Mouse (Mus musculus) megakaryocyte, embryonic 14.5 days (primary cell): ENCODE measurements around the gene Kcnc2. TPM values are rescaled to one million over a fixed set of nuclear protein-coding genes. Genes with fewer than 3 reads are reported as not detected.

Experiments used
- H3K27me3 ChIP-seq: replicated peaks from 2 replicates; pipeline ENCODE3; 2012; ENCODE audit warnings: inconsistent platforms
- H3K36me3 ChIP-seq: replicated peaks from 2 replicates; pipeline ENCODE3; 2012; ENCODE audit warnings: low read length, inconsistent platforms, mixed read lengths
- H3K4me1 ChIP-seq: 2 replicates; pipeline ENCODE4 v1.6.1; 2012; ENCODE audit warnings: inconsistent platforms
- H3K4me3 ChIP-seq: replicated peaks from 2 replicates; pipeline ENCODE3; 2012; ENCODE audit warnings: moderate library complexity, mild to moderate bottlenecking, inconsistent platforms
- H3K9me3 ChIP-seq: 2 replicates; pipeline ENCODE4 v1.6.1; 2012; ENCODE audit warnings: inconsistent platforms
- FLI1 ChIP-seq: IDR thresholded peaks from 2 replicates; pipeline ENCODE4 v1.6.1; 2012; ENCODE audit warnings: low read length, inconsistent platforms, mixed read lengths
- GATA1 ChIP-seq: IDR thresholded peaks from 3 replicates; pipeline ENCODE4 v1.6.1; 2012; ENCODE audit warnings: mixed read lengths, low read length, inconsistent platforms, borderline replicate concordance
- polyA plus RNA-seq: library from polyadenylated mRNA; stranded (reverse); fragments of >175 nt; gene quantifications from 2 replicates; pipeline ENCODE4 v1.2.3, GENCODE M21; 2012; ENCODE audit warnings: low replicate concordance; ENCODE audit not compliant: insufficient read depth

Gene Kcnc2
- polyA plus RNA-seq, 1 experiment = not detected

GRCm38 (mm10) chr10:112272171-112272570, 1.2 kb downstream of the Kcnc2 start:
- H3K9me3 ChIP-seq = peaks cover 15% of the 10 kb centered on the region
- no peaks in the 10 kb centered on the region for H3K36me3 ChIP-seq
- peaks cover 15% of the 10 kb centered on the region; the same call in 1 of the 2 replicates for H3K4me1 ChIP-seq
- TF ChIP-seq GATA1 (no peak), FLI1 (no peak)
- peak overlapping the region; percentile 62 for H3K4me3 ChIP-seq
- peaks cover 46% of the 10 kb centered on the region for H3K27me3 ChIP-seq

- Histone ChIP-seq H3K27me3 (peaks cover 3% of the 10 kb centered on the region), H3K4me3 (no peak overlapping the region), H3K9me3 (no peaks in the 10 kb centered on the region), H3K36me3 (no peaks in the 10 kb centered on the region), H3K4me1 (no peaks in the 10 kb centered on the region)
- no peak for TF ChIP-seq GATA1
- TF ChIP-seq FLI1 = no peak
Observed at GRCm38 (mm10) chr10:112277996-112278395, 7.1 kb downstream of the Kcnc2 start.

GRCm38 (mm10) chr10:112315136-112315535, 44.2 kb downstream of the Kcnc2 start:
- Histone ChIP-seq H3K9me3 (peaks cover 3% of the 10 kb centered on the region; the same call in 1 of the 2 replicates), H3K4me1 (no peaks in the 10 kb centered on the region), H3K36me3 (no peaks in the 10 kb centered on the region), H3K27me3 (no peaks in the 10 kb centered on the region), H3K4me3 (no peak overlapping the region)
- no peak for TF ChIP-seq FLI1
- TF ChIP-seq GATA1 = no peak

GRCm38 (mm10) chr10:112317783-112318182, 46.9 kb downstream of the Kcnc2 start:
- no peaks in the 10 kb centered on the region for H3K36me3 ChIP-seq
- TF ChIP-seq GATA1 (no peak), FLI1 (no peak)
- no peaks in the 10 kb centered on the region for H3K27me3 ChIP-seq
- no peaks in the 10 kb centered on the region for H3K4me1 ChIP-seq
- 0 out of 2 replicates have a peak, but pooled peaks cover 5% of the 10 kb centered on the region for H3K9me3 ChIP-seq
- H3K4me3 ChIP-seq = no peak overlapping the region

GRCm38 (mm10) chr10:112357669-112358362, 86.9 kb downstream of the Kcnc2 start:
- H3K4me1 ChIP-seq = no peaks in the 10 kb centered on the region
- H3K27me3 ChIP-seq = no peaks in the 10 kb centered on the region
- H3K36me3 ChIP-seq = no peaks in the 10 kb centered on the region
- H3K4me3 ChIP-seq = no peak overlapping the region
- H3K9me3 ChIP-seq = no peaks in the 10 kb centered on the region; the same call in 1 of the 2 replicates
- TF ChIP-seq FLI1 (no peak), GATA1 (no peak)

GRCm38 (mm10) chr10:112358363-112358704, 87.4 kb downstream of the Kcnc2 start:
- no peak for TF ChIP-seq FLI1
- no peak for TF ChIP-seq GATA1
- Histone ChIP-seq H3K9me3 (peaks cover 4% of the 10 kb centered on the region; the same call in 1 of the 2 replicates), H3K36me3 (no peaks in the 10 kb centered on the region), H3K4me1 (no peaks in the 10 kb centered on the region), H3K4me3 (no peak overlapping the region), H3K27me3 (no peaks in the 10 kb centered on the region)

GRCm38 (mm10) chr10:112360704-112361103, 89.8 kb downstream of the Kcnc2 start:
- Histone ChIP-seq H3K4me3 (no peak overlapping the region), H3K4me1 (no peaks in the 10 kb centered on the region), H3K9me3 (0 out of 2 replicates have a peak, but pooled peaks cover 9% of the 10 kb centered on the region), H3K27me3 (no peaks in the 10 kb centered on the region), H3K36me3 (no peaks in the 10 kb centered on the region)
- TF ChIP-seq FLI1 (no peak), GATA1 (no peak)

- Histone ChIP-seq H3K36me3 (no peaks in the 10 kb centered on the region), H3K4me3 (no peak overlapping the region)
- TF ChIP-seq GATA1 (no peak), FLI1 (no peak)
Observed at GRCm38 (mm10) chr10:112368369-112368768, 97.4 kb downstream of the Kcnc2 start.

GRCm38 (mm10) chr10:112377163-112377562, 106.2 kb downstream of the Kcnc2 start:
- Histone ChIP-seq H3K4me1 (no peaks in the 10 kb centered on the region), H3K4me3 (no peak overlapping the region), H3K27me3 (no peaks in the 10 kb centered on the region), H3K36me3 (no peaks in the 10 kb centered on the region), H3K9me3 (peaks cover 4% of the 10 kb centered on the region; the same call in 1 of the 2 replicates)
- no peak for TF ChIP-seq FLI1
- TF ChIP-seq GATA1 = no peak

More at GRCm38 (mm10) chr10:112368369-112368768, 97.4 kb downstream of the Kcnc2 start:
- Histone ChIP-seq H3K9me3 (peaks cover 15% of the 10 kb centered on the region; the same call in 1 of the 2 replicates), H3K27me3 (no peaks in the 10 kb centered on the region), H3K4me1 (no peaks in the 10 kb centered on the region)

GRCm38 (mm10) chr10:112378465-112378864, 107.5 kb downstream of the Kcnc2 start:
- Histone ChIP-seq H3K4me1 (no peaks in the 10 kb centered on the region), H3K4me3 (no peak overlapping the region)

More at GRCm38 (mm10) chr10:112378465-112378864, 107.5 kb downstream of the Kcnc2 start:
- Histone ChIP-seq H3K27me3 (no peaks in the 10 kb centered on the region), H3K36me3 (no peaks in the 10 kb centered on the region), H3K9me3 (peaks cover 4% of the 10 kb centered on the region; the same call in 1 of the 2 replicates)
- TF ChIP-seq FLI1 (no peak), GATA1 (no peak)
